Mouse (Mus musculus) forebrain, embryonic 15.5 days (tissue): ENCODE results near the gene Dnase1l3. TPM values are rescaled to one million over a fixed set of nuclear protein-coding genes. Genes with fewer than 3 reads are reported as not detected.

ENCODE experiments used
- ATAC-seq: fragments of 200-750 bp; cut with Nextera tagmentation; replicated peaks from 2 replicates; pipeline ENCODE4 v1.8.0; 2017; ENCODE audit warnings: mild to moderate bottlenecking, moderate TSS enrichment, moderate library complexity
- H3K27ac ChIP-seq: fragments of 300-500 bp; sonication (generic); replicated peaks from 2 replicates; pipeline ENCODE4 v1.5.1; 2015; ENCODE audit warnings: mild to moderate bottlenecking, inconsistent platforms
- H3K27me3 ChIP-seq: fragments of 300-500 bp; sonication (generic); 2 replicates; pipeline ENCODE4 v1.6.1; 2015; ENCODE audit warnings: inconsistent platforms
- H3K36me3 ChIP-seq: fragments of 300-500 bp; sonication (generic); 2 replicates; pipeline ENCODE4 v1.6.1; 2015; ENCODE audit warnings: mild to moderate bottlenecking, inconsistent platforms
- H3K4me1 ChIP-seq: fragments of 300-500 bp; sonication (generic); 2 replicates; pipeline ENCODE4 v1.6.1; 2015; ENCODE audit warnings: inconsistent platforms
- H3K4me2 ChIP-seq: fragments of 300-500 bp; sonication (generic); replicated peaks from 2 replicates; pipeline ENCODE4 v1.6.1; 2015; ENCODE audit warnings: mild to moderate bottlenecking, inconsistent platforms
- H3K4me3 ChIP-seq: fragments of 300-500 bp; sonication (generic); 2 replicates; pipeline ENCODE4 v1.5.1; 2015; ENCODE audit warnings: mild to moderate bottlenecking, inconsistent platforms
- H3K9ac ChIP-seq: fragments of 300-500 bp; sonication (generic); replicated peaks from 2 replicates; pipeline ENCODE4 v1.6.1; 2015; ENCODE audit warnings: mild to moderate bottlenecking, inconsistent platforms
- H3K9me3 ChIP-seq: fragments of 300-500 bp; sonication (generic); 2 replicates; pipeline ENCODE4 v1.6.1; 2016; ENCODE audit warnings: inconsistent platforms
- WGBS: fragments of 180-500 bp; shearing (Covaris S2); methylation state at CpG from one replicate; pipeline ENCODE4 v1.1.7; 2015; ENCODE audit warnings: mixed read lengths; 5-methylcytosine and 5-hydroxymethylcytosine counted together
- polyA plus RNA-seq: library from polyadenylated mRNA; unstranded; fragments of >200 nt; fragmentation: Nextera tagmentation; extraction: Ambion mirVana; gene quantifications from 2 replicates; pipeline ENCODE4 v1.2.1, GENCODE M21; 2015

The Dnase1l3 gene
- polyA plus RNA-seq: 0.09 TPM in 2 replicates

- no peaks in the 10 kb centered on the region for H3K36me3 ChIP-seq
- peaks cover 5% of the 10 kb centered on the region; the same call in 1 of the 2 replicates for H3K4me1 ChIP-seq
- H3K27ac ChIP-seq: no peak within 1 kb of the TSS
- no peak within 1 kb of the TSS for H3K4me3 ChIP-seq
- 0 out of 2 replicates have a peak, but pooled peaks cover 5% of the 10 kb centered on the region for H3K27me3 ChIP-seq
- H3K9me3 ChIP-seq: no peaks in the 10 kb centered on the region
- ATAC-seq: no peak
- no peak within 1 kb of the TSS for H3K9ac ChIP-seq
- 72% methylated on average over 8 of the region's 8 CpGs for WGBS
- H3K4me2 ChIP-seq: no peak within 1 kb of the TSS
Measured at GRCm38 (mm10) chr14:7994271-7994767, at the start of gene Dnase1l3. Dnase1l3 (minus strand) TSS chr14:7994573.

- H3K4me2 ChIP-seq: no peak overlapping the region
- H3K36me3 ChIP-seq: peaks cover 13% of the 10 kb centered on the region
- no peaks in the 10 kb centered on the region for H3K27me3 ChIP-seq
- ATAC-seq: no peak
- 93% methylated on average over 9 of the region's 9 CpGs for WGBS
- H3K9me3 ChIP-seq: no peaks in the 10 kb centered on the region
- H3K4me1 ChIP-seq: no peaks in the 10 kb centered on the region
- no peak overlapping the region for H3K27ac ChIP-seq
- no peak overlapping the region for H3K9ac ChIP-seq
- H3K4me3 ChIP-seq: no peak overlapping the region
Measured at GRCm38 (mm10) chr14:8042577-8042976, 48.2 kb upstream of the Dnase1l3 start.

- 95% methylated on average over 2 of the region's 2 CpGs for WGBS
- H3K4me2 ChIP-seq: no peak overlapping the region
- H3K9me3 ChIP-seq: no peaks in the 10 kb centered on the region
- H3K4me1 ChIP-seq: no peaks in the 10 kb centered on the region
- H3K27me3 ChIP-seq: no peaks in the 10 kb centered on the region
- no peak overlapping the region for H3K9ac ChIP-seq
- no peak overlapping the region for H3K4me3 ChIP-seq
- H3K27ac ChIP-seq: no peak overlapping the region
- no peak for ATAC-seq
- peaks cover 13% of the 10 kb centered on the region for H3K36me3 ChIP-seq
Measured at GRCm38 (mm10) chr14:8042120-8042519, 47.7 kb upstream of the Dnase1l3 start.

GRCm38 (mm10) chr14:8040911-8041678 is 46.7 kb upstream of the Dnase1l3 start:
- WGBS: 88% methylated on average over 12 of the region's 12 CpGs
- Histone ChIP-seq H3K36me3 (peaks cover 7% of the 10 kb centered on the region; the same call in 1 of the 2 replicates), H3K27me3 (no peaks in the 10 kb centered on the region), H3K9me3 (no peaks in the 10 kb centered on the region), H3K9ac (no peak overlapping the region), H3K4me2 (no peak overlapping the region), H3K4me1 (no peaks in the 10 kb centered on the region), H3K4me3 (no peak overlapping the region), H3K27ac (no peak overlapping the region)
- ATAC-seq: no peak

- 79% methylated on average over 3 of the region's 3 CpGs for WGBS
- Histone ChIP-seq H3K27ac (no peak overlapping the region), H3K4me3 (no peak overlapping the region), H3K9me3 (no peaks in the 10 kb centered on the region), H3K36me3 (peaks cover 4% of the 10 kb centered on the region; the same call in 1 of the 2 replicates), H3K4me2 (no peak overlapping the region), H3K4me1 (no peaks in the 10 kb centered on the region), H3K9ac (no peak overlapping the region), H3K27me3 (no peaks in the 10 kb centered on the region)
- no peak for ATAC-seq
Measured at GRCm38 (mm10) chr14:8040179-8040578, 45.8 kb upstream of the Dnase1l3 start.

GRCm38 (mm10) chr14:8038791-8039448 is 44.5 kb upstream of the Dnase1l3 start:
- no peak overlapping the region for H3K4me3 ChIP-seq
- H3K4me1 ChIP-seq: no peaks in the 10 kb centered on the region
- ATAC-seq: 0 out of 2 replicates have a peak, but pooled peaks have one; percentile 53
- no peaks in the 10 kb centered on the region for H3K9me3 ChIP-seq
- no peaks in the 10 kb centered on the region for H3K27me3 ChIP-seq
- peaks cover 4% of the 10 kb centered on the region; the same call in 1 of the 2 replicates for H3K36me3 ChIP-seq
- H3K4me2 ChIP-seq: no peak overlapping the region
- no peak overlapping the region for H3K9ac ChIP-seq
- 74% methylated on average over 7 of the region's 7 CpGs for WGBS
- H3K27ac ChIP-seq: no peak overlapping the region

- peaks cover 4% of the 10 kb centered on the region; the same call in 1 of the 2 replicates for H3K36me3 ChIP-seq
- no peaks in the 10 kb centered on the region for H3K9me3 ChIP-seq
- no peak overlapping the region for H3K27ac ChIP-seq
- no peaks in the 10 kb centered on the region for H3K27me3 ChIP-seq
- no peak for ATAC-seq
- H3K4me3 ChIP-seq: no peak overlapping the region
- whole genome bisulfite sequencing: 86% methylated on average over 5 of the region's 5 CpGs
- no peaks in the 10 kb centered on the region for H3K4me1 ChIP-seq
- no peak overlapping the region for H3K4me2 ChIP-seq
- H3K9ac ChIP-seq: no peak overlapping the region
Measured at GRCm38 (mm10) chr14:8038150-8038549, 43.8 kb upstream of the Dnase1l3 start.

- Histone ChIP-seq H3K36me3 (no peaks in the 10 kb centered on the region), H3K4me1 (peaks cover 9% of the 10 kb centered on the region), H3K9me3 (no peaks in the 10 kb centered on the region), H3K4me3 (no peak overlapping the region), H3K4me2 (no peak overlapping the region), H3K9ac (no peak overlapping the region), H3K27ac (no peak overlapping the region), H3K27me3 (no peaks in the 10 kb centered on the region)
- ATAC-seq: no peak
- WGBS: 70% methylated on average over 5 of the region's 5 CpGs
Measured at GRCm38 (mm10) chr14:8036406-8036805, 42.0 kb upstream of the Dnase1l3 start.

- WGBS: 93% methylated on average over 6 of the region's 6 CpGs
- Histone ChIP-seq H3K9me3 (no peaks in the 10 kb centered on the region), H3K9ac (no peak overlapping the region)
Measured at GRCm38 (mm10) chr14:8035951-8036350, 41.6 kb upstream of the Dnase1l3 start.

GRCm38 (mm10) chr14:8034561-8034960 is 40.2 kb upstream of the Dnase1l3 start:
- H3K4me1 ChIP-seq: peaks cover 9% of the 10 kb centered on the region
- no peak overlapping the region for H3K9ac ChIP-seq
- no peak for ATAC-seq
- 81% methylated on average over 5 of the region's 5 CpGs for WGBS
- H3K4me2 ChIP-seq: no peak overlapping the region
- no peak overlapping the region for H3K27ac ChIP-seq
- no peaks in the 10 kb centered on the region for H3K36me3 ChIP-seq
- no peaks in the 10 kb centered on the region for H3K27me3 ChIP-seq
- H3K9me3 ChIP-seq: no peaks in the 10 kb centered on the region
- no peak overlapping the region for H3K4me3 ChIP-seq

More at GRCm38 (mm10) chr14:8035951-8036350, 41.6 kb upstream of the Dnase1l3 start:
- no peak for ATAC-seq
- Histone ChIP-seq H3K4me3 (no peak overlapping the region), H3K27me3 (no peaks in the 10 kb centered on the region), H3K27ac (no peak overlapping the region), H3K4me2 (no peak overlapping the region), H3K36me3 (no peaks in the 10 kb centered on the region), H3K4me1 (peaks cover 9% of the 10 kb centered on the region)

GRCm38 (mm10) chr14:8032087-8032944 is 37.9 kb upstream of the Dnase1l3 start:
- Histone ChIP-seq H3K27ac (no peak overlapping the region; the same call in 1 of the 2 replicates), H3K9ac (no peak overlapping the region), H3K4me1 (peaks cover 9% of the 10 kb centered on the region), H3K9me3 (no peaks in the 10 kb centered on the region), H3K4me3 (no peak overlapping the region), H3K36me3 (no peaks in the 10 kb centered on the region), H3K27me3 (no peaks in the 10 kb centered on the region), H3K4me2 (no peak overlapping the region)
- 0 out of 2 replicates have a peak, but pooled peaks have one; percentile 57 for ATAC-seq
- WGBS: 49% methylated on average over 13 of the region's 13 CpGs
